Mouse (Mus musculus): ENCODE measurements around the gene Bcar3.

Bcar3 gene

GRCm38 (mm10) chr3:122292300-122293222 is 1.4 kb upstream of the Bcar3 start:
- DNase-seq (ENCODE audit: low read depth, low spot score): peak; percentile 69

- DNase-seq (ENCODE audit: low read depth, low spot score): no peak
Observed at GRCm38 (mm10) chr3:122293223-122293953, 548 bp upstream of the Bcar3 start.

- DNase-seq (ENCODE audit: low read depth, low spot score): no peak
Observed at GRCm38 (mm10) chr3:122295511-122295910, 1.6 kb downstream of the Bcar3 start.

GRCm38 (mm10) chr3:122296979-122297378 is 3.0 kb downstream of the Bcar3 start:
- DNase-seq (ENCODE audit: low read depth, low spot score): no peak

GRCm38 (mm10) chr3:122300983-122301919 is 7.3 kb downstream of the Bcar3 start:
- no peak for DNase-seq (ENCODE audit: low read depth, low spot score)

- no peak for DNase-seq (ENCODE audit: low read depth, low spot score)
Observed at GRCm38 (mm10) chr3:122304560-122304959, 10.6 kb downstream of the Bcar3 start.

- no peak for DNase-seq (ENCODE audit: low read depth, low spot score)
Observed at GRCm38 (mm10) chr3:122307894-122308671, 14.1 kb downstream of the Bcar3 start.

GRCm38 (mm10) chr3:122308981-122309380 is 15.0 kb downstream of the Bcar3 start:
- no peak for DNase-seq (ENCODE audit: low read depth, low spot score)

- DNase-seq (ENCODE audit: low read depth, low spot score): no peak
Observed at GRCm38 (mm10) chr3:122312078-122312477, 18.1 kb downstream of the Bcar3 start.

GRCm38 (mm10) chr3:122312936-122313629 is 19.1 kb downstream of the Bcar3 start:
- DNase-seq (ENCODE audit: low read depth, low spot score): no peak

GRCm38 (mm10) chr3:122313936-122314335 is 20.0 kb downstream of the Bcar3 start:
- no peak for DNase-seq (ENCODE audit: low read depth, low spot score)

GRCm38 (mm10) chr3:122316621-122317020 is 22.7 kb downstream of the Bcar3 start:
- DNase-seq (ENCODE audit: low read depth, low spot score): no peak

- no peak for DNase-seq (ENCODE audit: low read depth, low spot score)
Observed at GRCm38 (mm10) chr3:122317339-122317738, 23.4 kb downstream of the Bcar3 start.

GRCm38 (mm10) chr3:122322226-122322625 is 28.3 kb downstream of the Bcar3 start:
- DNase-seq (ENCODE audit: low read depth, low spot score): no peak

GRCm38 (mm10) chr3:122323841-122324240 is 29.9 kb downstream of the Bcar3 start:
- no peak for DNase-seq (ENCODE audit: low read depth, low spot score)

- DNase-seq (ENCODE audit: low read depth, low spot score): no peak
Observed at GRCm38 (mm10) chr3:122324528-122324927, 30.6 kb downstream of the Bcar3 start.

- no peak for DNase-seq (ENCODE audit: low read depth, low spot score)
Observed at GRCm38 (mm10) chr3:122330484-122330883, 36.5 kb downstream of the Bcar3 start.

GRCm38 (mm10) chr3:122333493-122333892 is 39.6 kb downstream of the Bcar3 start:
- no peak for DNase-seq (ENCODE audit: low read depth, low spot score)

GRCm38 (mm10) chr3:122333902-122334301 is 40.0 kb downstream of the Bcar3 start:
- DNase-seq (ENCODE audit: low read depth, low spot score): no peak

- no peak for DNase-seq (ENCODE audit: low read depth, low spot score)
Observed at GRCm38 (mm10) chr3:122334375-122334774, 40.4 kb downstream of the Bcar3 start.

All from brain, embryonic 18.5 days (tissue).